Mouse (Mus musculus): ENCODE data around the gene Zdhhc8. TPM values are rescaled to one million over a fixed set of nuclear protein-coding genes. Genes with fewer than 3 reads are reported as not detected.
"Not testable (repeated sequence)": the region's sequence is repeated elsewhere in the genome, so short reads cannot be mapped to it uniquely, and the experiment has no call there.

Gene Zdhhc8
- polyA plus RNA-seq, 1 experiment from 2014 or later = 17.2 TPM

- 27% methylated on average over 8 of the region's 8 CpGs for WGBS
Observed at GRCm38 (mm10) chr16:18210701-18211416, 24.1 kb downstream of the Zdhhc8 start.

GRCm38 (mm10) chr16:18203430-18204091, 31.4 kb downstream of the Zdhhc8 start:
- 14% methylated on average over 7 of the region's 7 CpGs for WGBS
- H3K27ac ChIP-seq (ENCODE audit: low read depth, low read length) = peak overlapping the region; percentile 69; the same call in 1 of the 2 replicates
- ATAC-seq (ENCODE audit: low FRiP score, low TSS enrichment) = peak; percentile 91

More at GRCm38 (mm10) chr16:18210701-18211416, 24.1 kb downstream of the Zdhhc8 start:
- ATAC-seq (ENCODE audit: low FRiP score, low TSS enrichment) = peak; percentile 41
- no peak overlapping the region for H3K9ac ChIP-seq (ENCODE audit: low read depth, low read length)
- H3K4me2 ChIP-seq (replicated peaks; ENCODE audit: low read depth, low read length) = no peak overlapping the region
- no peaks in the 10 kb centered on the region for H3K9me3 ChIP-seq (ENCODE audit: control insufficient read depth, low read length)
- H3K36me3 ChIP-seq (ENCODE audit: control insufficient read depth, insufficient read depth, low read length) = no peaks in the 10 kb centered on the region
- no peak overlapping the region for H3K4me3 ChIP-seq (ENCODE audit: low read length)
- H3K27me3 ChIP-seq (ENCODE audit: control insufficient read depth, insufficient read depth, low read length) = no peaks in the 10 kb centered on the region; the same call in 1 of the 2 replicates
- no peaks in the 10 kb centered on the region for H3K4me1 ChIP-seq (ENCODE audit: control insufficient read depth, insufficient read depth, low read length)
- H3K27ac ChIP-seq (ENCODE audit: low read depth, low read length) = no peak overlapping the region

GRCm38 (mm10) chr16:18202061-18202460, 32.9 kb downstream of the Zdhhc8 start:
- H3K36me3 ChIP-seq (ENCODE audit: control insufficient read depth, insufficient read depth, low read length) = no peaks in the 10 kb centered on the region
- H3K27ac ChIP-seq (ENCODE audit: low read depth, low read length) = no peak overlapping the region
- peaks cover 34% of the 10 kb centered on the region for H3K4me1 ChIP-seq (ENCODE audit: control insufficient read depth, insufficient read depth, low read length)
- no peak overlapping the region for H3K4me3 ChIP-seq (ENCODE audit: low read length)
- no peak overlapping the region for H3K4me2 ChIP-seq (replicated peaks; ENCODE audit: low read depth, low read length)
- no peak for ATAC-seq (ENCODE audit: low FRiP score, low TSS enrichment)
- H3K9ac ChIP-seq (ENCODE audit: low read depth, low read length) = no peak overlapping the region
- no peaks in the 10 kb centered on the region for H3K9me3 ChIP-seq (ENCODE audit: control insufficient read depth, low read length)
- no peaks in the 10 kb centered on the region for H3K27me3 ChIP-seq (ENCODE audit: control insufficient read depth, insufficient read depth, low read length)
- WGBS = 86% methylated on average over 1 of the region's 1 CpGs

More at GRCm38 (mm10) chr16:18203430-18204091, 31.4 kb downstream of the Zdhhc8 start:
- no peaks in the 10 kb centered on the region for H3K36me3 ChIP-seq (ENCODE audit: control insufficient read depth, insufficient read depth, low read length)
- no peak overlapping the region for H3K4me3 ChIP-seq (ENCODE audit: low read length)
- H3K4me2 ChIP-seq (replicated peaks; ENCODE audit: low read depth, low read length) = no peak overlapping the region
- no peak overlapping the region for H3K9ac ChIP-seq (ENCODE audit: low read depth, low read length)
- no peaks in the 10 kb centered on the region for H3K9me3 ChIP-seq (ENCODE audit: control insufficient read depth, low read length)
- H3K27me3 ChIP-seq (ENCODE audit: control insufficient read depth, insufficient read depth, low read length) = no peaks in the 10 kb centered on the region
- H3K4me1 ChIP-seq (ENCODE audit: control insufficient read depth, insufficient read depth, low read length) = peaks cover 30% of the 10 kb centered on the region

- no peaks in the 10 kb centered on the region for H3K36me3 ChIP-seq (ENCODE audit: control insufficient read depth, insufficient read depth, low read length)
- H3K4me2 ChIP-seq (replicated peaks; ENCODE audit: low read depth, low read length) = no peak overlapping the region
- no peak overlapping the region for H3K4me3 ChIP-seq (ENCODE audit: low read length)
- H3K27ac ChIP-seq (ENCODE audit: low read depth, low read length) = no peak overlapping the region
- WGBS = 50% methylated on average over 1 of the region's 1 CpGs
- ATAC-seq (ENCODE audit: low FRiP score, low TSS enrichment) = no peak
- no peak overlapping the region for H3K9ac ChIP-seq (ENCODE audit: low read depth, low read length)
- no peaks in the 10 kb centered on the region for H3K27me3 ChIP-seq (ENCODE audit: control insufficient read depth, insufficient read depth, low read length)
- H3K9me3 ChIP-seq (ENCODE audit: control insufficient read depth, low read length) = no peaks in the 10 kb centered on the region
- H3K4me1 ChIP-seq (ENCODE audit: control insufficient read depth, insufficient read depth, low read length) = peaks cover 34% of the 10 kb centered on the region
Observed at GRCm38 (mm10) chr16:18201620-18202019, 33.3 kb downstream of the Zdhhc8 start.

- WGBS = 38% methylated on average over 2 of the region's 2 CpGs
- Histone ChIP-seq H3K27me3 (ENCODE audit: control insufficient read depth, insufficient read depth, low read length) (no peaks in the 10 kb centered on the region), H3K4me3 (ENCODE audit: low read length) (no peak overlapping the region), H3K4me1 (ENCODE audit: control insufficient read depth, insufficient read depth, low read length) (peaks cover 35% of the 10 kb centered on the region), H3K9me3 (ENCODE audit: control insufficient read depth, low read length) (no peaks in the 10 kb centered on the region), H3K36me3 (ENCODE audit: control insufficient read depth, insufficient read depth, low read length) (no peaks in the 10 kb centered on the region), H3K9ac (ENCODE audit: low read depth, low read length) (no peak overlapping the region), H3K4me2 (replicated peaks; ENCODE audit: low read depth, low read length) (no peak overlapping the region), H3K27ac (ENCODE audit: low read depth, low read length) (no peak overlapping the region)
- ATAC-seq (ENCODE audit: low FRiP score, low TSS enrichment) = no peak
Observed at GRCm38 (mm10) chr16:18200062-18200461, 34.9 kb downstream of the Zdhhc8 start.

GRCm38 (mm10) chr16:18198365-18199098, 36.4 kb downstream of the Zdhhc8 start:
- Histone ChIP-seq H3K4me3 (ENCODE audit: low read length) (no peak overlapping the region), H3K4me2 (replicated peaks; ENCODE audit: low read depth, low read length) (no peak overlapping the region; the same call in 1 of the 2 replicates), H3K36me3 (ENCODE audit: control insufficient read depth, insufficient read depth, low read length) (no peaks in the 10 kb centered on the region), H3K9me3 (ENCODE audit: control insufficient read depth, low read length) (no peaks in the 10 kb centered on the region), H3K4me1 (ENCODE audit: control insufficient read depth, insufficient read depth, low read length) (peaks cover 36% of the 10 kb centered on the region), H3K27me3 (ENCODE audit: control insufficient read depth, insufficient read depth, low read length) (no peaks in the 10 kb centered on the region), H3K9ac (ENCODE audit: low read depth, low read length) (0 out of 2 replicates have a peak overlapping the region, but pooled peaks have one; percentile 0), H3K27ac (ENCODE audit: low read depth, low read length) (no peak overlapping the region)
- no peak for ATAC-seq (ENCODE audit: low FRiP score, low TSS enrichment)
- WGBS = 55% methylated on average over 10 of the region's 10 CpGs

DNA sequence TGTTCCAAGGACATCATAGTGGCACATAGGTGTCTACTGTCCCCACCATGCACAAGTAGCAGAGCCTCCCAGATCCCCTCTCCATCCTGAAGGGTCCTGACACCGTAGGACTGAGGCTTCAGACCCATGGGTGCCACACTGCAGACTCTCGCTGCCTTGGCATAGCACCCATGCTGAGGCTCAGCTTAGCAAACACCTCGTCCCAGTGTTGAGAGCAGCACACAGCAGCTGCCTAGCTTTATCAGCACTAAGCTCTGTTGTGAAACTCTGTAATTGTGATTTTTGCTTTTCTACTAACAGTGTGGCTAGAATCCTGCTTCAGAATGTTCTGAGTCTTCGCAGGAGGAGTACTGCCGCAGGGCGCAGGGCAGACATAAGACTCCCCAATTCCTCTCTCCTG, 37.1 kb downstream of the Zdhhc8 start:
- Histone ChIP-seq H3K27ac (ENCODE audit: low read depth, low read length) (no peak overlapping the region), H3K4me1 (ENCODE audit: control insufficient read depth, insufficient read depth, low read length) (peaks cover 34% of the 10 kb centered on the region), H3K4me3 (ENCODE audit: low read length) (no peak overlapping the region), H3K4me2 (replicated peaks; ENCODE audit: low read depth, low read length) (no peak overlapping the region), H3K27me3 (ENCODE audit: control insufficient read depth, insufficient read depth, low read length) (no peaks in the 10 kb centered on the region), H3K36me3 (ENCODE audit: control insufficient read depth, insufficient read depth, low read length) (no peaks in the 10 kb centered on the region), H3K9ac (ENCODE audit: low read depth, low read length) (0 out of 2 replicates have a peak overlapping the region, but pooled peaks have one; percentile 0), H3K9me3 (ENCODE audit: control insufficient read depth, low read length) (no peaks in the 10 kb centered on the region)
- WGBS = 88% methylated on average over 6 of the region's 6 CpGs
- ATAC-seq (ENCODE audit: low FRiP score, low TSS enrichment) = no peak

DNA sequence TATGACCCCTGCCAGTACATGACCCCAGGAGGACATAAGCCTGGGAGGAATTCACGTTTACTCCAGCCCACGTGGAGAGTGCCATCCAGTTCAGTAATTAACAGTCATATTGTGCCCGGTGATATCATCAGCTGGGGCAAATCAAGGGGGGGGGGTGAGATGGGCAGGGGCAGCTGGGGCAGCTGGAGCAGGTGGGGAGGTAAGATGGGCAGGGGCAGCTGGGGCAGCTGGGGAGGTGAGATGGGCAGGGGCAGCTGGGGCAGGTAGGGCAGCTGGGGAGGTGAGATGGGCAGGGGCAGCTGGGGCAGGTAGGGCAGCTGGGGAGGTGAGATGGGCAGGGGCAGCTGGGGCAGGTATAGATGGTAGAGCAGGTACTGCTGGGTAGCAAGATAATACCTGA, 39.4 kb downstream of the Zdhhc8 start:
- WGBS = 36% methylated on average over 3 of the region's 3 CpGs
- H3K4me2 ChIP-seq (replicated peaks; ENCODE audit: low read depth, low read length); H3K36me3 ChIP-seq (ENCODE audit: control insufficient read depth, insufficient read depth, low read length); H3K27ac ChIP-seq (ENCODE audit: low read depth, low read length); H3K27me3 ChIP-seq (ENCODE audit: control insufficient read depth, insufficient read depth, low read length); ATAC-seq (ENCODE audit: low FRiP score, low TSS enrichment); H3K9ac ChIP-seq (ENCODE audit: low read depth, low read length); H3K9me3 ChIP-seq (ENCODE audit: control insufficient read depth, low read length); H3K4me3 ChIP-seq (ENCODE audit: low read length): not testable (repeated sequence)
- peaks cover 34% of the 10 kb centered on the region for H3K4me1 ChIP-seq (ENCODE audit: control insufficient read depth, insufficient read depth, low read length)

Measured in kidney, embryonic 14.5 days (tissue).